Mouse (Mus musculus): ENCODE data around the gene Poc5.

Poc5 gene

DNA sequence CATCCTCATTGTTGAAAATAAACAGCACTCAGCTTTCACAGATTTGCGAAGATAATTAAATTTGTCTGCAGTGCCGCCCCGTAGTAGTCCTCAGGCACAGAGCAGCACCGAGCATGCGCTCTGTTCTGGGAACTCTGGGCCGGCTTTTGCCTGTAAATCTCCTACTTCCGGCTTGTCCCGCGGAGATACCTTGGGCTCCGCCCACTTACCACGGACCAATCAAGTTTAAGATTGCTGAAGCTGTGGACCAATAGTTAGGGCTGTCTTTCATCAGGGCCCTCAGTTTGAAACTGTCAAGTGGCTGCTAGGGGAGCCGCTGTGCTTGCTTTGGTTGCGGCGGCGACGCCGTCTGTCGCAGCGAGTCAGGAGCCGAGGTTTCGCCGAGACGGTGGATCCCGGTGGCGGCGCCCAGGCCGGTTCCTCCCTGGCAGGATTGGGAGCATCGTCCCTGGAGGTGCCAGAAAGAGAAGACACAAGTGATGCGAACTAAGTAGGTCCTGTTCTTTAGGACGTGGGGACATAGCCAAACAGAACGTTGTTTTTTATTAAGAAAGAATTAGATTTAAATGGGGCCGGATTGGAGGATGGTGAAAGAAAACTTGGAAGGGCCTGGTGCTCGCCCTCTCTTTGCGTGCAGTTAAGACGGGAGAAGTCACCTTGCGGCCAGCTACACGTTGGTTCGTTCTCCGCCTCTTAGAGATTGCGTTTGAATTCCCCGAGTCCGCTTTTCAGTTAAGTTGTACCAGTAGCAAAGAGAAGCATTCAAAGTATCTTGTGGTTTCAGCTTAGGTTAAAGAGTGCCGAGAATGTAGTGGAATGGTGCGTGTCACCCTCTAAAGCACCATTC lies at the start of gene Poc5:
TSS of gene Poc5 (plus strand) at position 253 of the 847 bp plus-strand sequence.
- peak; percentile 92 for DNase-seq

GRCm38 (mm10) chr13:96341461-96341860 lies 46.6 kb upstream of the Poc5 start:
- DNase-seq, result no peak

DNA sequence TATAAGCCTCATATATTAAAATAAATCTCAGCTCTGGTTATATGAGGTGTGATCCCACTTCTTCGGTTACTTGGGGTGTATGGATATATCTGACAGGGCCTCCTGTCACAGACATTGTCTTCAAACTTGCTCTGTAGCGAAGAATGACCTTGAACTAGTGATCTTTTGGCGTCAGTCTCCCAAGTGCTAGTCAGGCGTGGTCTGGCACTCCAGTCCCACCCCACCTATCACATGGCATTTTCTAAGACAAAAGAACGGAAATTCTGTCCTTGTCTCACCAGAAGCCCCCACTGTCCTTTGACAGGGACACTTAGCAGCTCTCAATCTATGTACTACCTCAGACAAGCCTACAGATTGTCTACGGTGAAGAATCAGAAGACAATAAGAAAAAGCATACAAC lies 43.3 kb upstream of the Poc5 start:
- no peak for DNase-seq

DNA sequence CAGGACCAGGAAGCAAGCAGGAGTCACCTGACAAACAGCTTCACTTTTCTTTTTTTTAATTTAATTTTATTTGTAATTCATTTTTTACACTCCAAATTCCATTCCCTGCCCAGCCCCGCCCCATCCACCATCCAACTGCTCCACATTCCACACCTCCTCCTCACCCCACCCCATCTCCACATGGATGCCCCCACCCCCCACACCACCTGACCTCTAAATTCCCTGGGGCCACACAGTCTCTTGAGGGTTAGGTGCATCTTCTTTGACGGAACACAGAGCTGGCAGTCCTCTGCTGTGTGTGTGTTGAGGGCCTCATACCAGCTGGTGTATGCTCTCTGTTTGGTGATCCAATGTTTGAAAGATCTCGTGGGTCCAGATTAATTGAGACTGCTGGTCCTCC lies 41.5 kb upstream of the Poc5 start:
- no peak for DNase-seq

DNA sequence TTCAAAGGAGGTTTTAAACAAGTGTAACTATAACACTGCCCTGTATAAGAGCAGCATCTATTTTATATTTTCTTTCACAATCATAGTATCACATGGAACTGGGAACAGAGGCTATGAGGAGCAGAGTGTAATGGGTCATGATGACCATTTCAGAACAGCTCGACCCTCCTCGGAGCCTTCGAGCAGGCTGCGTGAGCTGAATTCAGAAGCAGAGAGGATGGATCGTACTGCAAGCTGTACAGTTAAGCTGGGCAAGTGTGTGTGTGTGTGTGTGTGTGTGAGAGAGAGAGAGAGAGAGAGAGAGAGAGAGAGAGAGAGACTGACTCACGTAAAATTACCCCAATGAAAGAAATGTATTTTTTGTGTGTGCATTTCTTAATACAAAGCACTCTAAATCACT lies 37.9 kb upstream of the Poc5 start:
- DNase-seq, result no peak

GRCm38 (mm10) chr13:96351264-96351663 lies 36.8 kb upstream of the Poc5 start:
- DNase-seq, result no peak

GRCm38 (mm10) chr13:96375519-96375918 lies 12.6 kb upstream of the Poc5 start:
- DNase-seq, result peak; percentile 24

DNA sequence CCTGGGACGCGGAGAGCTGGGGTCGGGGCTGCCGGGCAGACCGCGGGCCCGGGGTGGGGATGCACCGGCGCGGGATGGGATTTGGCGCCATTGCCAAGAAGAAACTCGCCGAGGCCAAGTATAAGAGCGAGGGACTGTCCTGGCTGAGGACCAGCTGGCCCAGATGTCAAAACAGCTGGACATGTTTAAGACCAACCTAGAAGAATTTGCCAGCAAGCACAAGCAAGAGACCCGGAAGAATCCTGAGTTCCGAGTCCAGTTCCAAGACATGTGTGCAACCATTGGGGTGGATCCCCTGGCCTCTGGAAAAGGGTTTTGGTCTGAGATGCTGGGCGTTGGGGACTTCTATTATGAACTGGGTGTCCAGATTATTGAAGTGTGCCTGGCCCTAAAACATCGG lies 11.2 kb upstream of the Poc5 start:
- DNase-seq, result no peak

DNA sequence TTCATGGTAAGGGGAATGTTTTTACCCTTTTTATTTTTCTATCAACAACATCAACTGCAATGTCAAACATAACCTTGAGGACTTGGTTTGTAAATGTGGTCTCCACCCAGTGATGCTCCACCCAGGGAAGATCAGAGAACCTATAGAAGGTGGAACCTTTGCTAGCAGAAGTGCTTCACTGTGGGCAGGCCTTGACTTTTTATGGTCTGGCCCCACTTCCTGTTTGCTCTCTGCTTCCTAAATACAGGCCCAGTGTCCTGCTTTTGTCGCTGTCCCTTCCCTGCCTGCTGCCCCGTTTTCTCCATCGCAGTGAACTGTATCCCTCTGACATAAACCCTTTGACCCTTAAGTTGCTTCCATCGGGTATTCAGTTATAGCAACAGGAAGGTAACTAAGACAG lies 10.2 kb upstream of the Poc5 start:
- DNase-seq, result no peak

GRCm38 (mm10) chr13:96389301-96389700 lies 1.2 kb downstream of the Poc5 start:
- no peak for DNase-seq

GRCm38 (mm10) chr13:96401251-96401650 lies 13.2 kb downstream of the Poc5 start:
- no peak for DNase-seq

GRCm38 (mm10) chr13:96405518-96405917 lies 17.4 kb downstream of the Poc5 start:
- no peak for DNase-seq

DNA sequence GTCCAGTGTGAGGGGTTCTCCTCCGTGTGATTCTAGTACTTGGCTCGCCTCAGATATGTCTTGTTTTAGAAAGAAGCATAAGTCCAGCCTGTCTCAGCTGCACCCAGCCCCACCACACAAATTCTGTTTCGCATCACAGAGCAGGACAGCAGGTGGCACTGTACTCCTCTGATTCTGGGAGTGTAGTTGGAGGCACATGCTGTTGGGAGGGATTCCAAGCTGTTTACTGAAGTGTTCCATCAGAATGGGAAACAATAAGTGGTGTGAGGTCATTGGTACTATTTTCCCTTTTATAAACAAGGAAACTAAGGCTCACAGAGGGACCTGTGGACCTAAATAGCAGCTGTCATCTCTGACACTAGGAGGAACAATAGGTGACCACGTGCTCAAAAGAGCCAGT lies 18.9 kb downstream of the Poc5 start:
- peak; percentile 51 for DNase-seq

DNA sequence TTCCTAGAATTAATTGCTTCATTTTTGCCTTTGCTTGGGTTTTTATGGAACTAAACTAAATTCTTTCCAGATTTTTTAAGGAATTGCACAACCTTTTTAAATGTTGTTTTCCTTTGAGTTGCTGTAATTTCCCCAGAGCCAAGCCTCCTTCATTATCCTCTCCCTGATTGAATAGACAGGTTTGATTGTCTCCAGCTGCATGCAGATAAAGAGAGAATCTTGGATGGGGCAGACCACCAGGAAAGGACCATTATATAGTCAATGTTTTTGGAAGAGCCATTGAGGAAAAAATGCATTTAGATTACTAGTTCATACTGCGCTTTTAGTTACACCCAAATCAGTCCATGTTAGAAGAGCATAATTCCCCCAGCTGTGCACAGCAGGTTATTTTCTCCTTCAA lies 20.7 kb downstream of the Poc5 start:
- DNase-seq, result no peak

DNA sequence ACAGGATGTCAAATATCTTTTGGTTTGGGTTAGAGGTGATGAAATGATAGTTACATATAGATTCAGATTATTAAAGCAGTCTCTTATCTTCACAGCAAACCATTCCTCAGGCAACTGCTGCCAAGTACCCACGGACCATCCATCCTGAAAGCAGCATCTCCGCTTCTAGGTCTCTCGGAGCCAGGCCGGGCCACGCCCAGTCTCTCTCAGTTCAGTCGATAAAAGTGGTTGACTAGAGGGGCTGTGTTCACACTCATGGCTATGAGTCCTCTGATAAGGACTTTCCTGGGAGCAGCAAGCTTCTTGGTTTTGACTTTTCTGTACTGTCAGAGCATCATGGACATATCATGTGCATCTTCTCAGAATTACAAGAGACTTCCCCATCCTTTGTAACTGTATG lies 26.3 kb downstream of the Poc5 start:
- no peak for DNase-seq

DNA sequence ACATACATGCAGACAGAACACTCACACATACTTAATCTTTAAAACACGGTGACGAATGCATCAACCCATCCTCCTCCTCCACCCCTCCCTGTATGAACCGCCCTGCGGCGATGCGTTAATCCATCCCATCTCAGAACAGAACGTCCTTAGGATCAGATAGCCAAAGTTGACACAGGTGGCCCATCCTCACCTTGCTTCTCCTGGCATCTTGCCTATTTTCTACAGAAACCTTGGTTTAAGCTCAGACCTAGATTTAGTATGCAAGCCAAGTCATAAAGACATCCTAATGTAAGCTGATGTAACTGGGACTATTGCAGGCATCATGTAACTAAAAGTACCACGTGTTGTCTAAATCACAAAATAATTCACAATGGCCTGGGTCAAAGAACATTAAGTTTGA lies 28.3 kb downstream of the Poc5 start:
- no peak for DNase-seq

GRCm38 (mm10) chr13:96417261-96417813 lies 29.2 kb downstream of the Poc5 start:
- DNase-seq, result no peak

DNA sequence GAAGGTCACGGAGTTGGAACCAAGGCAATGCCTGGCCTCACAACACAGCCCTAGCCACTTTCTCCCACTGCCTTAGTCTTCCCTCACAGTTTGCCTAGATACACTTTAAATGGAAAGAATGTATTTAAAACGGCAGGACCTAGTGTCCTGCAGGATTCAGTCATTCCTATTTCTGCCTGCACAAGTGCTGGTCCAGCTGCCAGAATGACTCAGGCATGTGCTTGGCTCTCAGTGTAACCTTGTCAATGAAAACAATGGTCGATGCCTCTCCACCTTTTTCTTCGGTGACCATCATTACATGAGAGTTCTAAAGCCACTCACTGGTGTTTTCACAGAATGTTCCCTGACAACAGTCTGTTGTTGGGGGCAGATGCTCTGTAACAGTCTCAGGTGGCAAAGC lies 30.4 kb downstream of the Poc5 start:
- no peak for DNase-seq

DNA sequence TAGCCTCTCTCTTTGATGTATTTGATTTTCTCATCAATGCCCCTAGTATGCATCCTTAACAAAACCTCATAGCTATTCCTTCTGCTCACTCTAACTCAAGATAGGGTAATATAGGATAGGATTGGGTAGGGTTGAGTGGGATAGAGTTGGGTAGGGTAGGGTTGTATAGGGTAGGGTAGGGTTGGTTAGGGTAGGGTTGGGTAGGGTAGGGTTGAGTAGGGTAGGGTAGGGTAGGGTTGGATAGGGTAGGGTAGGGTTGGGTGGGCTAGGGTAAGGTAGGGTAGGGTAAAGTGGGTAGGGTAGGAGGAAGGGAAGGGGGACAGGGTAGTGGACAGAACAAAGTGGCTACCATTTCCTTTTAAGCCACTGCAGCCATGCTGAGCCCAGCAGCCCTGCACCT lies 33.1 kb downstream of the Poc5 start:
- DNase-seq, result no peak

- no peak for DNase-seq
These were observed 36.6 kb downstream of the Poc5 start for GRCm38 (mm10) chr13:96424496-96425274.

GRCm38 (mm10) chr13:96426044-96426443 lies 38.0 kb downstream of the Poc5 start:
- DNase-seq, result no peak

DNA sequence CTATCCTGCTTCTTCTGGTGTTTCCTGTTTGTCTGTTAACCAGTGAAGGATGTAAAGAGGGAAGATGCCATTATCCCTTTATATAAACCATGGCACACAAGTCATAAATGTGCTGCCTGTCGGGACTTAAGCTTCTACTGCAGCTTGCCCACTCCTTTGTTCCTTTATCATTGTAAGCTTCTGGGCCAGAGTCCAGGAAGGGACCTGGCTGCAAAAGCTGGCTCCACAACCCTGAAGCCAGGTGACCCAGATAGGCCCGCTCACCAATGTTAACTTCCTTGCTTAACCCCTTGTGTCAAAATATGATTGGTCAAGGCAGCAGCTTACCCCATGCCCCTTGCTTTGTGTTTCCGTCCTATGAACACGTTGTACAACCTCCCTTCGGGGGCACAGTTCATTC lies 40.4 kb downstream of the Poc5 start:
- no peak for DNase-seq

GRCm38 (mm10) chr13:96431595-96432156 lies 43.6 kb downstream of the Poc5 start:
- DNase-seq, result peak; percentile 99

DNA sequence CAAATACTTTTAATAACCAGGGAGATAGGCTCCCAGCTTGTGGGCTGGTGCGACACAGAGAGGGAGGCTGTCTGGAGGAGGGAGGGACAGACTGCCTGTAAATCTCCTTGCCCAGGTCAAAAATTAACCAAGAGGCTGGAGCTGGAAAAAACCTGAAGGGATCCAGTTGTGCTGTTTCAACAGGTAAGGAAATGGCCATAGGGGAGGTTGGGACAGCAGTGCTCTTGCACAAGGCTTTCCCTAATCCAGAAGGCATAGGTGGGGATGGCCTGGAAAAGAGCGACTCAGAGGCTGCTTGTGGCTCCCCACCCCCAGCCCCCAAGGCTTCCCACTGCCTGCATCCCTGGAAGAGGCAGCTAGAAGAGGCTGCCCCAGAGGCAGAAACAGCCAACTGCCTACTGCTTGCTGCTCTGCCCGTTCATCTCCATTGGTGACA lies 44.3 kb downstream of the Poc5 start:
- no peak for DNase-seq

Data from right cerebral cortex, postnatal 4 days (tissue).